Mouse (Mus musculus) testis, adult 2 months (tissue): ENCODE measurements around the gene Ccdc63. TPM values are rescaled to one million over a fixed set of nuclear protein-coding genes. Genes with fewer than 3 reads are reported as not detected.

Experiments used
- H3K27ac ChIP-seq: fragments of 200-500 bp; 2 replicates; pipeline ENCODE4 v1.5.1; 2012; ENCODE audit warnings: low read depth, low read length; ENCODE audit not compliant: control insufficient read depth, insufficient read depth
- H3K27me3 ChIP-seq: fragments of 200-500 bp; 2 replicates; pipeline ENCODE4 v1.6.1; 2012; ENCODE audit warnings: mild to moderate bottlenecking, low read length, moderate library complexity; ENCODE audit not compliant: control insufficient read depth, insufficient read depth
- H3K36me3 ChIP-seq: fragments of 200-500 bp; 2 replicates; pipeline ENCODE4 v1.6.1; 2012; ENCODE audit warnings: mild to moderate bottlenecking, low read length; ENCODE audit not compliant: control insufficient read depth, insufficient read depth
- H3K4me1 ChIP-seq: fragments of 200-500 bp; 2 replicates; pipeline ENCODE4 v1.6.1; 2012; ENCODE audit warnings: low read length; ENCODE audit not compliant: control insufficient read depth, insufficient read depth
- H3K4me3 ChIP-seq: fragments of 200-500 bp; 2 replicates; pipeline ENCODE4 v1.5.1; 2012; ENCODE audit warnings: low read depth, mild to moderate bottlenecking, low read length, moderate library complexity, mixed read lengths; ENCODE audit not compliant: control insufficient read depth
- CTCF ChIP-seq: fragments of 200-500 bp; IDR thresholded peaks from 2 replicates; pipeline ENCODE4 v1.5.1; 2012; ENCODE audit warnings: low read depth, mild to moderate bottlenecking, inconsistent platforms, low read length, moderate library complexity; ENCODE audit not compliant: control insufficient read depth, insufficient read depth, insufficient replicate concordance
- POLR2A ChIP-seq: fragments of 200-500 bp; IDR thresholded peaks from 2 replicates; pipeline ENCODE4 v1.6.1; 2012; ENCODE audit warnings: low read depth, mild to moderate bottlenecking, inconsistent platforms, low read length, moderate library complexity; ENCODE audit not compliant: control insufficient read depth
- polyA plus RNA-seq: library from polyadenylated mRNA; depleted of rRNA; stranded (reverse); fragments of >200 nt; gene quantifications from 2 replicates; pipeline ENCODE4 v1.2.3, GENCODE M21; 2012

Ccdc63 gene
- polyA plus RNA-seq, 1 experiment: 288 TPM

DNA sequence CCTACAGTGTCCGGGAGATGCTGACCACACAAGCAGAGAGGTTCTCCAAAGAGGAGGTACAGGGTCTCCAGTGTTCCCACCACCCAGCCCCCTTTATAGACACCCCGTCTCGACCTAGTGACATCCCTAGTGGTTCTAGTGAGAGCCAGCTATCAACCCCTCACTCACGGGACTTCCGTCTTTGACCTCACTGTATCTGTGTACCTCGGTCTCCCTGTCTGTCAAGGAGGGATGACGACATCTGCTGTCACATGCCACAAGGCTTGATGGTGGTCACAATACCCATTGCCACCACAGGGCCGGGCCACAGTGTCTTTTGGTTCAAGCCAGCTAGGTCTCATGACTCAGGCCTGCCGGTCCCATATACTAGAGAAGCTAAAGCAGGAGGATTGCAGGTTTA, 35.6 kb downstream of the Ccdc63 start:
- no peaks in the 10 kb centered on the region; the same call in 1 of the 2 replicates for H3K4me1 ChIP-seq

DNA sequence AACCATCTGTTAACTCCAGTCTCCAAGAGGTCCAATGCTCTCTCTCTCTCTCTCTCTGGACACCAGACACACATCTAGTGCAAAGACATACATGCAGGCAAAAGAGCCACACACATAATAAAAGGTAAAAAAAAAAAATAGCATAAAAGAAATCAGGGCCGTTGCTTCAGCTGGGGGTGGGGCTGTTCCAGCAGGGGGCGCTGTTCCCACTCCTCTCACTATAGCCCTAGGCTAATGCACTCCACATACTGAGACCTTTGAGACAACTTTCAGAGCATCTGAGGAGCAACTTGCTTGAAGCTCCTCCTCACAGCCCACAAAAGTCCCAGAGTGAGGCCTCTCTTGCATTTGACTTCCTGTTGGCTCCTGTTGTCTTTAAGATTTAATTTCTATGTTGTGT, 36.4 kb downstream of the Ccdc63 start:
- TF ChIP-seq POLR2A (no peak), CTCF (peak; percentile 63; the same call in 1 of the 2 replicates)
- H3K4me3 ChIP-seq: no peak overlapping the region
- H3K27ac ChIP-seq: no peak overlapping the region
- H3K36me3 ChIP-seq: no peaks in the 10 kb centered on the region
- H3K27me3 ChIP-seq: no peaks in the 10 kb centered on the region
- H3K4me1 ChIP-seq: no peaks in the 10 kb centered on the region; the same call in 1 of the 2 replicates

More for the DNA sequence above, 35.6 kb downstream of the Ccdc63 start:
- no peaks in the 10 kb centered on the region for H3K36me3 ChIP-seq
- TF ChIP-seq CTCF: no peak
- TF ChIP-seq POLR2A: no peak
- H3K4me3 ChIP-seq: no peak overlapping the region
- H3K27ac ChIP-seq: no peak overlapping the region
- no peaks in the 10 kb centered on the region for H3K27me3 ChIP-seq

- no peaks in the 10 kb centered on the region for H3K4me1 ChIP-seq
- H3K4me3 ChIP-seq: no peak overlapping the region
- no peak overlapping the region for H3K27ac ChIP-seq
- TF ChIP-seq POLR2A (no peak), CTCF (no peak)
- H3K27me3 ChIP-seq: no peaks in the 10 kb centered on the region
- H3K36me3 ChIP-seq: no peaks in the 10 kb centered on the region
Measured at GRCm38 (mm10) chr5:122103075-122103474, 37.5 kb downstream of the Ccdc63 start.

GRCm38 (mm10) chr5:122102476-122103050, 38.1 kb downstream of the Ccdc63 start:
- Histone ChIP-seq H3K27ac (no peak overlapping the region), H3K4me1 (no peaks in the 10 kb centered on the region)

GRCm38 (mm10) chr5:122094439-122094838, 46.2 kb downstream of the Ccdc63 start:
- TF ChIP-seq POLR2A: no peak
- no peak for TF ChIP-seq CTCF

More at GRCm38 (mm10) chr5:122102476-122103050, 38.1 kb downstream of the Ccdc63 start:
- TF ChIP-seq POLR2A: no peak
- TF ChIP-seq CTCF: no peak
- Histone ChIP-seq H3K4me3 (no peak overlapping the region), H3K36me3 (no peaks in the 10 kb centered on the region), H3K27me3 (no peaks in the 10 kb centered on the region)

DNA sequence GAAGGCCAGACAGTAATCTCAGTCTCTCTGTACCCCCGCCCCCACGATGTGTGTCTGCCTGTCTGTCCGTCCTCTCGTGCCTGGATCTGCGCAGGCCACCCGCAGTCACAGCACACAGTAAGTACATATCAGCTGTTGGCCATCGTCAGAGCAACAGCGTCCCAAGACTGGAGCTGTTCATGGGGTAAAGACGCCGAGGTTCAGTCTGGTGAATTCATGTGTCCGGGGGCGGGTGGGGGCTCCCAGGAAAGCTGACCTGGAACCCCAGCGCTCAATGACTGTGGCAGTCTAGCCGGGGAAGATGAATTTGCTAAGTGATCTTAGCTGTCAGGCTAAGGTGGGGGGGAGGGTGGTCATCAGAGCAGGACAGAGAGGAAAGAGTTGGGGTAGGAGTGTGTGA, 46.9 kb downstream of the Ccdc63 start:
- Histone ChIP-seq H3K4me3 (no peak overlapping the region), H3K36me3 (no peaks in the 10 kb centered on the region), H3K27ac (no peak overlapping the region), H3K4me1 (no peaks in the 10 kb centered on the region), H3K27me3 (no peaks in the 10 kb centered on the region)
- TF ChIP-seq CTCF (no peak), POLR2A (no peak)

More at GRCm38 (mm10) chr5:122094439-122094838, 46.2 kb downstream of the Ccdc63 start:
- H3K27ac ChIP-seq: no peak overlapping the region
- H3K27me3 ChIP-seq: no peaks in the 10 kb centered on the region
- H3K36me3 ChIP-seq: no peaks in the 10 kb centered on the region
- no peak overlapping the region for H3K4me3 ChIP-seq
- H3K4me1 ChIP-seq: no peaks in the 10 kb centered on the region

DNA sequence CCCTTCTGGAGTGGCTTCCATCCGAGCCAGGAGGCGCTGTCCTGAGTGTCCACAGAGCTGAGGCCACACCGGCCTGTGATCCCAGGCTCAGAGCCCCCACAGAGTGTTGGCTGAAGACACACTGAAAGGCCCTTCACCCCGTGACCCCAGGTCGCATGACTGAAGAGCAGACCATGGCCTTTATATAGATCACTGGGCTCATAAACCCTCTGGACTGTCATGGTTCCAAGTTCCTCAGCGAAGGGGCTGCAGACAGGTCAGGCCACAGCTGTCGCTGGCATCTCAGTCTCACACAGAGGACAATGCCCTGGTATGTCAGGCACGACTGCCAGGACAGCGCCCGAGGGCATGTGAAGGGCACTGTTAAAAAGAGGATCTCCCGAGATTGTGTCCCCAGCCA, 47.8 kb downstream of the Ccdc63 start:
- TF ChIP-seq CTCF: no peak
- no peak for TF ChIP-seq POLR2A

More for the DNA sequence above, 47.8 kb downstream of the Ccdc63 start:
- Histone ChIP-seq H3K36me3 (no peaks in the 10 kb centered on the region), H3K27me3 (no peaks in the 10 kb centered on the region), H3K4me3 (no peak overlapping the region), H3K27ac (no peak overlapping the region), H3K4me1 (no peaks in the 10 kb centered on the region)
